Comparison of ENCODE assay signal across 18 mouse cellular contexts in genomic region chr14:11981764-11982163, GRCm38 (mm10).
DNase-seq lines count a peak whose midpoint lies in the region; ATAC-seq lines count a peak whose summit lies in the region.
"Had no signal": no experiment of that assay in that cellular context is flagged by ENCODE, and none has a peak within 500 bp of the region (broad histone marks: within the 10 kb centered on the region; RNA-seq: fewer than 3 reads in every experiment).

No protein-coding gene starts in this region.

- H3K9me3 ChIP-seq in hindbrain, embryonic 15.5 days, result no peaks in the 10 kb centered on the region
- no peaks in the 10 kb centered on the region for H3K9me3 ChIP-seq in hindbrain, embryonic 12.5 days (replicated peaks)
- no peaks in the 10 kb centered on the region for H3K9me3 ChIP-seq in midbrain, embryonic 14.5 days (ENCODE audit: control insufficient read depth, low read length)
- H3K9me3 ChIP-seq in midbrain, embryonic 11.5 days (ENCODE audit: control insufficient read depth, low read length), result no peaks in the 10 kb centered on the region
- H3K9me3 ChIP-seq in neural tube, embryonic 14.5 days (ENCODE audit: control insufficient read depth, low read length), result no peaks in the 10 kb centered on the region
- H3K9me3 ChIP-seq in forebrain, embryonic 15.5 days, result no peaks in the 10 kb centered on the region
- H3K9me3 ChIP-seq: embryonic facial prominence, embryonic 12.5 days; embryonic facial prominence, embryonic 15.5 days had no signal

- H3K36me3 ChIP-seq in hindbrain, embryonic 15.5 days, result no peaks in the 10 kb centered on the region
- no peaks in the 10 kb centered on the region for H3K36me3 ChIP-seq in hindbrain, embryonic 12.5 days
- H3K36me3 ChIP-seq in midbrain, embryonic 14.5 days (ENCODE audit: control insufficient read depth, insufficient read depth, low read length), result no peaks in the 10 kb centered on the region
- H3K36me3 ChIP-seq in midbrain, embryonic 11.5 days (ENCODE audit: control insufficient read depth, insufficient read depth, low read length), result no peaks in the 10 kb centered on the region
- H3K36me3 ChIP-seq in neural tube, embryonic 14.5 days (ENCODE audit: control insufficient read depth, insufficient read depth, low read length), result no peaks in the 10 kb centered on the region
- H3K36me3 ChIP-seq in forebrain, embryonic 15.5 days, result no peaks in the 10 kb centered on the region
- H3K36me3 ChIP-seq: embryonic facial prominence, embryonic 12.5 days; embryonic facial prominence, embryonic 15.5 days had no signal

- 0 out of 2 replicates have a peak overlapping the region, but pooled peaks have one; percentile 35 for H3K27ac ChIP-seq in hindbrain, embryonic 15.5 days (replicated peaks)
- no peak overlapping the region for H3K27ac ChIP-seq in hindbrain, embryonic 12.5 days
- H3K27ac ChIP-seq in midbrain, embryonic 14.5 days (replicated peaks; ENCODE audit: low read depth, low read length), result no peak overlapping the region
- H3K27ac ChIP-seq in midbrain, embryonic 11.5 days (ENCODE audit: low read depth, low read length), result no peak overlapping the region
- no peak overlapping the region for H3K27ac ChIP-seq in neural tube, embryonic 14.5 days (ENCODE audit: low read depth, low read length)
- no peak overlapping the region for H3K27ac ChIP-seq in forebrain, embryonic 15.5 days (replicated peaks)
- H3K27ac ChIP-seq: embryonic facial prominence, embryonic 12.5 days; embryonic facial prominence, embryonic 15.5 days had no signal

- peak; percentile 29; the same call in 1 of the 2 replicates for ATAC-seq in hindbrain, embryonic 15.5 days (ENCODE audit: low FRiP score, low read depth)
- no peak for ATAC-seq in hindbrain, embryonic 12.5 days (ENCODE audit: low FRiP score)
- ATAC-seq in midbrain, embryonic 14.5 days (ENCODE audit: low FRiP score, low TSS enrichment), result peak; percentile 24; the same call in 1 of the 2 replicates
- ATAC-seq in midbrain, embryonic 11.5 days (ENCODE audit: low FRiP score), result no peak
- ATAC-seq in neural tube, embryonic 14.5 days (ENCODE audit: low read depth), result peak; percentile 54
- ATAC-seq in forebrain, embryonic 15.5 days (replicated peaks), result no peak
- ATAC-seq: CD4-positive, CD25-positive, alpha-beta regulatory T cell, adult 4 months; forebrain, embryonic 14.5 days had no signal

- H3K9ac ChIP-seq in hindbrain, embryonic 15.5 days, result no peak overlapping the region
- H3K9ac ChIP-seq in hindbrain, embryonic 12.5 days, result no peak overlapping the region
- no peak overlapping the region for H3K9ac ChIP-seq in midbrain, embryonic 14.5 days (replicated peaks; ENCODE audit: low read length)
- H3K9ac ChIP-seq in midbrain, embryonic 11.5 days (ENCODE audit: low read length), result no peak overlapping the region
- H3K9ac ChIP-seq in neural tube, embryonic 14.5 days (replicated peaks; ENCODE audit: low read depth, low read length), result no peak overlapping the region
- no peak overlapping the region for H3K9ac ChIP-seq in forebrain, embryonic 15.5 days (replicated peaks)
- H3K9ac ChIP-seq: embryonic facial prominence, embryonic 12.5 days; embryonic facial prominence, embryonic 15.5 days had no signal

- H3K27me3 ChIP-seq in hindbrain, embryonic 15.5 days, result no peaks in the 10 kb centered on the region
- H3K27me3 ChIP-seq in hindbrain, embryonic 12.5 days, result no peaks in the 10 kb centered on the region
- H3K27me3 ChIP-seq in midbrain, embryonic 14.5 days (ENCODE audit: control insufficient read depth, insufficient read depth, low read length), result no peaks in the 10 kb centered on the region
- no peaks in the 10 kb centered on the region for H3K27me3 ChIP-seq in midbrain, embryonic 11.5 days (ENCODE audit: control insufficient read depth, insufficient read depth, low read length)
- H3K27me3 ChIP-seq in neural tube, embryonic 14.5 days (ENCODE audit: control insufficient read depth, insufficient read depth, low read length), result no peaks in the 10 kb centered on the region
- H3K27me3 ChIP-seq in forebrain, embryonic 15.5 days, result no peaks in the 10 kb centered on the region
- H3K27me3 ChIP-seq: embryonic facial prominence, embryonic 12.5 days; embryonic facial prominence, embryonic 15.5 days had no signal

- H3K4me1 ChIP-seq in hindbrain, embryonic 15.5 days (replicated peaks), result peaks cover 19% of the 10 kb centered on the region
- H3K4me1 ChIP-seq in hindbrain, embryonic 12.5 days, result peaks cover 8% of the 10 kb centered on the region; the same call in 1 of the 2 replicates
- peaks cover 18% of the 10 kb centered on the region for H3K4me1 ChIP-seq in midbrain, embryonic 14.5 days (ENCODE audit: control insufficient read depth, insufficient read depth, low read length)
- H3K4me1 ChIP-seq in midbrain, embryonic 11.5 days (ENCODE audit: control insufficient read depth, insufficient read depth, low read length), result no peaks in the 10 kb centered on the region; the same call in 1 of the 2 replicates
- peaks cover 8% of the 10 kb centered on the region; the same call in 1 of the 2 replicates for H3K4me1 ChIP-seq in neural tube, embryonic 14.5 days (ENCODE audit: control insufficient read depth, insufficient read depth, low read length)
- H3K4me1 ChIP-seq in forebrain, embryonic 15.5 days, result 0 out of 2 replicates have a peak, but pooled peaks cover 9% of the 10 kb centered on the region
- H3K4me1 ChIP-seq: embryonic facial prominence, embryonic 12.5 days; embryonic facial prominence, embryonic 15.5 days had no signal

- no peak for DNase-seq in midbrain, embryonic 14.5 days
- no peak for DNase-seq in midbrain, embryonic 11.5 days (ENCODE audit: low spot score, missing footprints)
- DNase-seq: adrenal gland, adult 2 months; adrenal gland, postnatal 14 days; cerebellum, adult 11 months; cerebellum, adult 2 months; cerebellum, adult 9-11 months; cerebellum, postnatal 25 days; gastrocnemius, postnatal 25 days had no signal

- no peak overlapping the region for H3K4me3 ChIP-seq in hindbrain, embryonic 15.5 days
- H3K4me3 ChIP-seq in hindbrain, embryonic 12.5 days, result no peak overlapping the region
- no peak overlapping the region for H3K4me3 ChIP-seq in midbrain, embryonic 14.5 days (replicated peaks; ENCODE audit: low read depth, low read length)
- no peak overlapping the region for H3K4me3 ChIP-seq in midbrain, embryonic 11.5 days (ENCODE audit: low read depth, low read length)
- H3K4me3 ChIP-seq in neural tube, embryonic 14.5 days (ENCODE audit: low read depth, low read length), result no peak overlapping the region
- H3K4me3 ChIP-seq in forebrain, embryonic 15.5 days, result no peak overlapping the region
- H3K4me3 ChIP-seq: embryonic facial prominence, embryonic 12.5 days; embryonic facial prominence, embryonic 15.5 days had no signal

- no peak overlapping the region for H3K4me2 ChIP-seq in hindbrain, embryonic 15.5 days
- H3K4me2 ChIP-seq in hindbrain, embryonic 12.5 days (replicated peaks), result no peak overlapping the region
- H3K4me2 ChIP-seq in midbrain, embryonic 14.5 days (ENCODE audit: low read length), result no peak overlapping the region
- H3K4me2 ChIP-seq in midbrain, embryonic 11.5 days, result no peak overlapping the region
- H3K4me2 ChIP-seq in neural tube, embryonic 14.5 days (ENCODE audit: low read depth, low read length), result no peak overlapping the region
- no peak overlapping the region for H3K4me2 ChIP-seq in forebrain, embryonic 15.5 days (replicated peaks)
- H3K4me2 ChIP-seq: embryonic facial prominence, embryonic 12.5 days; embryonic facial prominence, embryonic 15.5 days; heart, embryonic 11.5 days had no signal

- 67% methylated on average over 4 of the region's 4 CpGs for whole genome bisulfite sequencing in hindbrain, embryonic 15.5 days
- 83% methylated on average over 4 of the region's 4 CpGs for WGBS in hindbrain, embryonic 12.5 days
- WGBS in midbrain, embryonic 14.5 days, result 87% methylated on average over 4 of the region's 4 CpGs
- WGBS in midbrain, embryonic 11.5 days, result 91% methylated on average over 4 of the region's 4 CpGs
- WGBS in neural tube, embryonic 14.5 days, result 29% methylated on average over 4 of the region's 4 CpGs
- WGBS in forebrain, embryonic 15.5 days, result 68% methylated on average over 4 of the region's 4 CpGs

Comparison
In these comparisons a context has a peak if more than half of its experiments do, and no peak if none do; other contexts are left out.
1. ATAC-seq: peak in hindbrain, embryonic 15.5 days (single experiment), midbrain, embryonic 14.5 days (single experiment) and neural tube, embryonic 14.5 days (single experiment); none in hindbrain, embryonic 12.5 days (single experiment), midbrain, embryonic 11.5 days (single experiment) and forebrain, embryonic 15.5 days (single experiment).